Mouse (Mus musculus) myocyte (in vitro differentiated cells): ENCODE measurements at regions not wholly inside any gene's neighbourhood (a gene's known extent, or its start where the extent isn't known, plus 50 kb on each side); places are given as distances from the start of the nearest gene placed in this dataset.

ENCODE experiments used
- E2F4 ChIP-seq: IDR thresholded peaks from one replicate; pipeline ENCODE4 v1.6.1; 2011; ENCODE audit warnings: mild to moderate bottlenecking, control low read depth, moderate library complexity; ENCODE audit not compliant: insufficient read depth
- POLR2AphosphoS2 ChIP-seq: IDR thresholded peaks from one replicate; pipeline ENCODE4 v1.6.1; 2011; ENCODE audit warnings: low read depth, control low read depth; ENCODE audit not compliant: insufficient read length

DNA sequence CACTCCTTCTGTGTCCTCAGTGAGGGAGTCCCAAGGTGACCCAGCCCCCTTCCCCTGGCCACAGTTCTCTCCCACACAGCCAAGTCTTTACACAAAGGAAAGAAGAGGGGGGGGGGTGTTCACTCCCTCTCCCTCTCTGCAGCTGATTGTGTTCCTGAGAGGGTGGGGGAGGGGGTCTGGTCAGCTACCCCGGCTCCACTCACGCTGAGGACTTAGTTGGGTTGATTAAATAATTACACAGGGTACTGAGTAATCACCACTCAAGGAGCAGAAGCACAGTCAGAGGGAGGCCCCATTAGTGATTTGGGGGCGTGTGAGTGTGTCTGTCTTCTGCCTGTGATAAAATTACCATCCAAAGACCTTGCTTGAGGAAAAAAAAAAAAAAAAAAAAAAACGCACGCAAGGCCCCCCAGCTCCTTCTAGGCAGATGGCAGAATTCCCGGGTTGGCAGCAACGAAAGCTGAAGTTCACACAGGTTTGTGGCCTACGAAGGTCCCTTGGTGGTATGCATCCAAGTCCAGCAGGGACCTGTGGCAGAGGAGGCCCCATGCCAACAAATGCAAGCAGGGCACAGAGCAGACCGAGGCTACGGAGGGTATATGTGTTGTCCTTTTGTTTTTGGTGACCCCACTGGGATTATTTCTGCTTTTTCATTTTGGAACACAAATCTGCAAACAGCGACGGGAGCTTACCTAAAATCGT is 55.3 kb upstream of the Top1 start:
- TF ChIP-seq POLR2AphosphoS2 (no peak), E2F4 (no peak)
